Mouse (Mus musculus) lung, postnatal 0 days (tissue): Measurements from ENCODE around the gene Ogfod2.

ENCODE experiments used
- CTCF ChIP-seq: IDR thresholded peaks from 2 replicates; pipeline ENCODE4 v1.5.1; 2016; ENCODE audit warnings: antibody characterized with exemption, mild to moderate bottlenecking
- EP300 ChIP-seq: IDR thresholded peaks from 2 replicates; pipeline ENCODE4 v1.6.1; 2016; ENCODE audit warnings: antibody characterized with exemption, mild to moderate bottlenecking, control low read depth

- no peak for TF ChIP-seq CTCF
- TF ChIP-seq EP300, result no peak
Measured at GRCm38 (mm10) chr5:124125093-124125492, 13.0 kb downstream of the Ogfod2 start.
